Mouse (Mus musculus) telencephalon, adult 2 months (tissue): ENCODE measurements around the gene Ankrd13d.

ENCODE experiments used
- DNase-seq: peaks from one replicate; pipeline ENCODE4 v3.0.0-alpha.2; 2011; ENCODE audit warnings: low read depth, low spot score

Gene Ankrd13d

GRCm38 (mm10) chr19:4282898-4283553, at the start of gene Ankrd13d:
Ankrd13d (minus strand) TSS chr19:4283137.
- DNase-seq, result peak; percentile 90

- DNase-seq, result peak; percentile 60
These were observed 49.7 kb upstream of the Ankrd13d start for GRCm38 (mm10) chr19:4332653-4333052.

GRCm38 (mm10) chr19:4331273-4331672, 48.3 kb upstream of the Ankrd13d start:
- no peak for DNase-seq

GRCm38 (mm10) chr19:4330603-4331002, 47.7 kb upstream of the Ankrd13d start:
- no peak for DNase-seq

GRCm38 (mm10) chr19:4328737-4329304, 45.9 kb upstream of the Ankrd13d start:
- DNase-seq, result no peak

- no peak for DNase-seq
These were observed 43.9 kb upstream of the Ankrd13d start for GRCm38 (mm10) chr19:4326881-4327280.

GRCm38 (mm10) chr19:4326106-4326505, 43.2 kb upstream of the Ankrd13d start:
- no peak for DNase-seq

GRCm38 (mm10) chr19:4322134-4322533, 39.2 kb upstream of the Ankrd13d start:
- no peak for DNase-seq

- no peak for DNase-seq
These were observed 38.7 kb upstream of the Ankrd13d start for GRCm38 (mm10) chr19:4321622-4322021.

- DNase-seq, result no peak
These were observed 36.3 kb upstream of the Ankrd13d start for GRCm38 (mm10) chr19:4319272-4319671.

GRCm38 (mm10) chr19:4317181-4317580, 34.2 kb upstream of the Ankrd13d start:
- DNase-seq, result no peak

GRCm38 (mm10) chr19:4315223-4315944, 32.4 kb upstream of the Ankrd13d start:
- no peak for DNase-seq

- peak; percentile 58 for DNase-seq
These were observed 26.8 kb upstream of the Ankrd13d start for GRCm38 (mm10) chr19:4309776-4310185.

GRCm38 (mm10) chr19:4309302-4309701, 26.4 kb upstream of the Ankrd13d start:
- DNase-seq, result no peak

- no peak for DNase-seq
These were observed 23.2 kb upstream of the Ankrd13d start, which contains the start of gene Grk2 for GRCm38 (mm10) chr19:4306190-4306577. Grk2 (minus strand) TSS chr19:4306222.

GRCm38 (mm10) chr19:4305491-4306189, 22.7 kb upstream of the Ankrd13d start:
- no peak for DNase-seq

- DNase-seq, result no peak
These were observed 22.0 kb upstream of the Ankrd13d start for GRCm38 (mm10) chr19:4304871-4305321.

GRCm38 (mm10) chr19:4304251-4304821, 21.4 kb upstream of the Ankrd13d start:
- DNase-seq, result no peak

GRCm38 (mm10) chr19:4303640-4303995, 20.7 kb upstream of the Ankrd13d start:
- no peak for DNase-seq

GRCm38 (mm10) chr19:4302936-4303639, 20.2 kb upstream of the Ankrd13d start:
- no peak for DNase-seq
